Mouse (Mus musculus) erythroid progenitor cell, adult 5-6 weeks (primary cell): ENCODE data around the gene Sostdc1. TPM values are rescaled to one million over a fixed set of nuclear protein-coding genes. Genes with fewer than 3 reads are reported as not detected.

ENCODE experiments used
- ATAC-seq: replicated peaks from 2 replicates; pipeline ENCODE4 v1.8.0; 2016; ENCODE audit warnings: moderate number of reproducible peaks, mild to moderate bottlenecking, moderate TSS enrichment, inconsistent platforms; ENCODE audit not compliant: poor library complexity, low FRiP score, severe bottlenecking
- total RNA-seq, 2 experiments: library from RNA; stranded (forward) in 1 of 2; stranded (reverse) in 1 of 2; fragments of 150-400 nt in 1 of 2; fragments of 186-747, 209-891 nt in 1 of 2; gene quantifications; 2 replicates each; pipeline versions ENCODE4 v1.2.3 to v1.2.4; 2015 to 2017; ENCODE audit warnings: low replicate concordance in 2 of 2

The Sostdc1 gene
- total RNA-seq (2015; ENCODE audit: low replicate concordance) (not detected in 2 replicates), total RNA-seq (2017; ENCODE audit: low replicate concordance) (not detected in 2 replicates)

DNA sequence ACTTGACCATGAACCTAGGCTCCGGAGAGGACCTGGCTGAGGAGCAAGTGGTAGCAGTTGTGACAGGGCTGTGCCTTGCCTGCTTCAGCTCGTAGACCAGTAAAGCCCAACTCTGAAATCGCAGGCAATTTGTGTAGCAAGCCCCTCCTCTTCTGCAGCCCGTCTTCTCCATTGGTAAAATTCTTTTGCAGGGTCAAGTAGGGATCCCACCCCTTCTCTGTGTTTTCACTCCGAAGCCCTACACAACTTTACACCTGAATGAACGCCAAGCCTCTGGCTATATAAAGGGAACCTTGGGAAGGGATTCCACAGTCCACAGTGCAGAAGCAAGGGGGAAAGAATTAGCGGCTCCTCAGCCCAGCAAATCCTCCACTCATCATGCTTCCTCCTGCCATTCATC is at the start of gene Sostdc1:
Sostdc1 (plus strand) TSS at position 224 of the 400 bp plus-strand sequence.
- ATAC-seq, result no peak

DNA sequence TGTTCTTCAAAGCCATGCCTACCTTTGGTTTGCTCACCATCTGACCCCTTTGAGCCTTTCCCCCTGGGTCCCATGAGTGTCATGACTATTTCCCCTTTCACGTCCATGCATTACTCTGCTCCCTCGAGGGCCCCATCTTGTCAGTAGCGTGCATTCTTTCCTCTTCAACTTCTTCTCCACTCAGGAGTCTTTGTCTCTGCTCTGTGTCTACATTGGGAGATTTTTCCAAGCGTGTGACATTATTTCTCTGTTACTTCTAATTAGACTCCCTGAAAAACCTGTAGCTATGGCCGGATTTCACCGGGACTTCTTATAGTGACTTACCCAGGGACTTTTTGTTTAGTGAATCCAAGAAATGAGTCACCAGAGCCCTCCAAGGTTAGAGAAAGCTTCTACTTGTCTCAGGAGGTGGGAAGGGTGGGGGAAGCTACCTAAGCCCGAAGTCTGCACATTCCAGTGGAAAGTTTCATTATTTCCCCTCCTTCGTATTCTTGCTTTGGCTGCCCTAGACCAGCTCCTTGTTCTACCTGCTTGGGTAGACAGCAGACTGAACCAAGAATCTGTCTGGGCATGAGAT is 46.2 kb upstream of the Sostdc1 start:
- ATAC-seq, result no peak

DNA sequence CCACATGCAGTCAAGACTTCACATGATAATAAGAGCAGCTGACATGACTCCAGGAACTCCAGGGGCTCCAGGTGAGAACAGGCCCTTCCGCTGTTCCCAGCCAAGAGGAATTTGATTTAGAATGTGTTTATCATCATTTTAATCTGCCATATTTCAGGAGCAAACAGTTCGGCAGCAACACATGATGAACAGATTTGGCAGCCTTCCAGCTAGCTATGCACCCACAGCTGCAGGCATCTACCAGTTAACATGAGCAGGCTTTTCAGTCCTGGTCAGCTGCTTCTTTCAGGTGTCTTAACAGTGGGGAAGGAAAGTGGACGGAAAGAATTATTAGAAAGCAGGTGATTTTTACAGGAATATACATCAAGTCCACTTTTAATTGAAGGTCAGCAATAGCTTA is 39.1 kb upstream of the Sostdc1 start:
- ATAC-seq, result no peak

DNA sequence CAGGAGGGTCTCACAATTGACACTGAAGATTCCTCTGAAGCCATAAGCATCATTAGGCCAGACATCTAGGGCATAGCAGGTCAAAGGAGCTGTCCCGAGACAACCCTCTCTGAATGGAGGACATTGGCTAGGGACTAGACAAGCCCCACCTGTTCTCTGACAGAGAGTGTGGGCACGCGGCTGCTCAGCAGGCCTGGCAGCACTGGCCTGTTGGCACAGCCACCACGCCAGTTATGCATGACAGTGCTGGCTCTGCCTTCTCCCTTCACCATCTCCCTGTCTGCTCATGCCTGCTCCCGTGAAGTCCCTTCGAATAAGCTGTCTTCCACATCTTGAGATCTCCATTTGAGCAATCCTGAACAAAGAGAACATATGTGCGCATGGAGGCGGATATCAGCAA is 24.3 kb upstream of the Sostdc1 start:
- no peak for ATAC-seq

DNA sequence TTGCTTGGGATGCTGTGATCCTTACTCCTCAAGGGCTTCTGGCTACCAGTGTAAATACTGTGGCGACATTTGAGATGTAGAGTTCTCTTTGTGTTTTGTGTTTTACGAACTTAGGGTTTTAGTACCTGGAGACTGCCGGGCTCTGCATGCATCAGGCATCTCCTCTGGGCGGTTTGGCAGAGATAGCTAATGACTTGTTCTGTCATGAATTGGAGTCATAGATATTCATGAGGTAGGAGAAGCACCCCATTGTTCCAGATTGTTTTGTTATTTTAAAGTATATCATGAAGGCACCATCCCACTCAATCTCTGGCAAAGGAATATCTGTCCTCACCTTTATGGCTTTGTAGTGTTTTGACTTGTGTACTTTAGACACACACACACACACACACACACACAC is 23.5 kb upstream of the Sostdc1 start:
- ATAC-seq, result no peak

DNA sequence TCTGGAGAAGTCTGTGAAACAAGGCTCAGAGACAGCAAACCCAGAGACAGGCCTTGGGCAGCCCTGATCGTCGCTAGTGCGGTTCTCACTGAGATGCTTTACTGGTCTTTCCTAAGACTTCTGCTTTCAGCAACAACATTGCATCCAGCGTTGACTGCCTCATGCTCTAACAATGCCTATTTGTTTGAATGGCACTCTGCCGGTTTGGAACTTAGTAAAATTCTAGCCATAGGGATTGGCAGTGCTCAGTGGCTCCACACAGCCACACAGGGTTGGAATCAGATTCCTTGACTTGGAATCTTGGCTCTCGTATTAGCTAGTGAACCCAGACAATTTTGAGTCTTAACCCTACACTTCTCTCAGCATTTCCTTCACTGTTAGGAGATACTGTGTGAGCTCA is 22.6 kb upstream of the Sostdc1 start:
- no peak for ATAC-seq

DNA sequence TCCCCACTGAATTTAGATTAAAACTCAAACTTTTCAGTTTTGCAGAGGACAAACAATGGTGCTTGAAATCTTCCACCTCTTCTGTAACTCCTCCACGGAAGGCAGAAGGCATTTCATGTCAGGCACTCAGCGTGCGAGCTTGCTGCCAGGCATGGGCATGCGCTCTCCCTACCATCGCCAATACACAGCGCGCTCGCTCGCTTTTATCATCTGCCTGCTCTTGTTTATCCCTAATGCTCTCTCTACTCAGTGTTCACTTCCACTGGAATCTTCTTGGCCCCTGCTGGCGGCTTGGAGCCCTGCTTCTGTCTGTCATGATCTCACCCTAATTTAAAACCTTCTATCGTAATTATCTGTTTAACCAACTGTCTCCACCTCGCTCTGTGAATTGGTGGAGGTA is 11.6 kb upstream of the Sostdc1 start:
- no peak for ATAC-seq

DNA sequence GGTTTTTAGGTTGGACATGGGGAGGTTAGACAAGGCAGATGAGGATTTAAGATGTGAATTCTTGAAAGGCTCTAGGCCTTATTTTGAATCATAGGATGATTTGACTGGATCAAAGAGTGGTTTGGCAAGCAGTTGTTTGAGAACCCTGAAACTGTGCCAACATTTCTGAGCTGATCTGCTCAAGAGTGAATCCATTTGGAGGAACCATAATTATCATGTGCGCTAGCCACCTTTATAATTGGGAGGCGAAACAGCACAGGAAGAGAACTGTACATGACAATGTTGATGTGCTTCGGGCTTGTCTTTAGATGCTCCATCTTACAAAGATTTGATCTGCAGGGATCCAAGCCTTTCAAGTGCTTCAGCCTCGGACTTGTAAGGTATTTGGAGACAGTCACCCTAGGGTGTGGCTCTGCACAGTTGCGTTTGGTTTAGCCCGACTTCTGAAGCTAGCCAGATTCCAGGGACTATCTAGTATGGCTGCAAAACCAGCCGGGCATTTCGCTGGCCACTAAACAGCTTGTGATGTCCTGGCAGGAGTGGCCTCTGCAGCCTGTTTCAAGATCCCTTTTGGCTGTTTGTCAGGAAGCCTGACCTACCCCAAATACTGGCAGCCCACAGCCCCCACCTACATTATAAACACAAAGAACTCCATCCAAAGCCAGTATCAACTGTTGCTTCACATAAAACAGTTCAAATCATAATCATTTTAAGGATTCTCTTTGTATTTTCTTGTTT is 10.9 kb upstream of the Sostdc1 start:
- ATAC-seq, result no peak

DNA sequence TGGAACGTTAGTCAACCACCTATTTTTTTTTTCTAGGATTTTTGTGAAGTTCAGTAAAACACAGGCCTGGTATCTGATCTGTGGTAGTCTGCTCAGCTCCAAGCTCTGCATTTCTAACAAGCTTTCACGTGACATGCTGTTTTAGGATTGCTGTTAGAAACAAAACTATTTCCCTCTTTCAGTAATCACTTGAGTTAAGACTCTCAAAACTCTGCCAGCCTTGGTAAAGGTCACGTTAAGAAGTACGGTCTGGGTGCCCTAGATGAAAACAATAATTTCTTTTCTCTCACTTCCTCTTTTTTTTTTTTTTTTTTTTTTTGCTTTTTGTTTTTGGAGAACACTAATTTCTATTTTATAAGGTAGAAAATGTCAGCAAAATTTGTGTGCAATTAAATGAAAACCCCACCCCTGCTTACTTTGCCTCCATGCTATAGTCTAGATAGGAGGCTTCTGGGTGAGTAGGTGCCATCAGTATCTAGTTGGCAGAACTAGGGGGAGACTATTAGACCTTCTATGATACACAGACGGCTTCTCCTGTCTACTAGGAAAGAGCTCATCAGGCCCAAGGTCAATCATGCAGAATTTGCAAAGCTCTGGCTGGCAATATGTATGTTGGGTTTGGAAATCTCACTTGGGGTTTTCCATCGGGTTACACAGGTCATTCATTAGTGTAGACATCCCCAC is 5.1 kb upstream of the Sostdc1 start:
- no peak for ATAC-seq

DNA sequence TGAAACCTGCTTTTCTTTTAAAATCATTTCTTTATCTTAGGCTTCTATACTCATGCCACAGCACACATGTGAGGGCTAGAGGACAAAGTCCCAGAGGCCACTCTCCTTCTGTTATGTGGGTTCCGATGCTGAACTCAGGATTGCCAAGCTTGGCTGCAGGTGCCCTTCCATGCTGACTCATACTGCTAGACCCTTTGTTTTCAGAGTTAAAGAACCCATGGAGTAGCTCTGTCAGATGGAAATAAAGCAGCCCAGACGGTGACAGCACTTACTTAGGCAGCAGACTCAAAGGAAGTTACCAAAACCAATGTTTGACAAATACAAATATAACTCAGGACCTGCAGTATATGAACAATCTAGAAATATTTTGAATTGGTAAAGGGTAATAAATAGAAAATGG is 924 bp upstream of the Sostdc1 start:
- no peak for ATAC-seq

DNA sequence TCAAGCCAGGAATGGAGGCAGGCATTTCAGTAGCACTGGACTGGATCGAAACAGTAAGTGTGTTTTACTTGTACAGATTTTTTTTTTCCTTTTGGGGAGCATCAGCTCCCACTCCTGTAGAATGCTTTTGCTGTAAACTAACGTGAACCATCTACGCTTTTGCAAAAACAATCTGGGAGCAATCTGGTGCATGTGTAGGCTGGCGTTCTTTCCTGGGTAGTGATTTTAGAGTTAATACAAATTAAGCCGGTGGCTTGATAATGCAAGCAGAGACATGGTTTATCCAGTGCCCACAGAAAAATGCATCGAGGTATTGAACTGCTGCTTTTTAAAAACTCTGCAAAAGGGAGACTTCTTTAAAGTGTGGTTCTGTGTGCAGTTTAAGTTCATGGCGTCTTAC is 507 bp downstream of the Sostdc1 start:
- ATAC-seq, result no peak

DNA sequence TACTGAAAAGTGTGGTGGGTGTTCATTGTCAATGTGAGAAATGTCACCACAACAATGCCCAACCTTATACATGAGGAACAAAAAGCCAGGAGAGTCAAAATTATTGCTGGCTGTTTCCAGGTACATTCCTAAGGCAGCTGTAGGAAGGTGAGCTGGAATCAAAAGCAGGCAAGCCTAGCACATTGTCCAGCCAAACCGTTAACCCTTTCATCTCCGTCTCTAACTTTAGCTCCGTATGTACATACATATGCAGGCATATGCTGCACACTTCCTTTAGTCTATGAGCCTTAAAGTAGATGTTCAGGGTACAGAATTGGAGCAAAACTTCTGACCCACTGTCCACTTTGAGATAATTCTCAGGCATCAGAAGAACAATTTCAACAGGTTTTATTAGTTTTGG is 1.6 kb downstream of the Sostdc1 start:
- ATAC-seq, result no peak

DNA sequence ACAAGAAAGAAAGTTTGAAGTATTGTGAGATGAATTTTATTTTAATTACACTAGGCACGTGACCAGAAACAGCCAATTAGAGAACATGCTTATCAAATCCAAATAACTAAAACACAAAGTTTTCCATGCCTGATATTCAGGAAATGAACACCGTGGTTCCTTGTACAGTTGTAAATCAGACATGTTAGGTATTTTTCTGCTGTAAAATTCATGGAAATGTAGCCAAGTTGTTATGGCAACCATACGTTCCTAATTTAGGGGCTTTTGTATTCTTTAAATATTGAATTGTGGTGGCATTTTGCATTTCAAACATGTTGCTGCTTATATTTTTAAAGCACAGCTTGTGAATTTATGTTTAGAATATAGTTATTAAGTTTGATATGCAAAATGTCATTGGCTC is 2.1 kb downstream of the Sostdc1 start:
- ATAC-seq, result no peak

DNA sequence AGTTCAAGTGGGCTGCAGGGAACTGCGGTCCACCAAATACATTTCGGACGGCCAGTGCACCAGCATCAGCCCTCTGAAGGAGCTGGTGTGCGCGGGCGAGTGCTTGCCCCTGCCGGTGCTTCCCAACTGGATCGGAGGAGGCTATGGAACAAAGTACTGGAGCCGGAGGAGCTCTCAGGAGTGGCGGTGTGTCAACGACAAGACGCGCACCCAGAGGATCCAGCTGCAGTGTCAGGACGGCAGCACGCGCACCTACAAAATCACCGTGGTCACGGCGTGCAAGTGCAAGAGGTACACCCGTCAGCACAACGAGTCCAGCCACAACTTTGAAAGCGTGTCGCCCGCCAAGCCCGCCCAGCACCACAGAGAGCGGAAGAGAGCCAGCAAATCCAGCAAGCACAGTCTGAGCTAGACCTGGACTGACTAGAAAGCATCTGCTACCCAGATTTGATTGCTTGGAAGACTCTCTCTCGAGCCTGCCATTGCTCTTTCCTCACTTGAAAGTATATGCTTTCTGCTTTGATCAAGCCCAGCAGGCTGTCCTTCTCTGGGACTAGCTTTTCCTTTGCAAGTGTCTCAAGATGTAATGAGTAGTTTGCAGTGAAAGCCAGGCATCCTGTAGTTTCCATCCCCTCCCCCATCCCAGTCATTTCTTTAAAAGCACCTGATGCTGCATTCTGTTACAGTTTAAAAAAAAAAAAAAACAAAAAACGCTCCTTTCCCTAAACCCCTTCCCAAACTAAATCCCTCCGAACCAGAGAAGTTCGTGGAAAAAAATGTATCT is 3.3 kb downstream of the Sostdc1 start:
- no peak for ATAC-seq

DNA sequence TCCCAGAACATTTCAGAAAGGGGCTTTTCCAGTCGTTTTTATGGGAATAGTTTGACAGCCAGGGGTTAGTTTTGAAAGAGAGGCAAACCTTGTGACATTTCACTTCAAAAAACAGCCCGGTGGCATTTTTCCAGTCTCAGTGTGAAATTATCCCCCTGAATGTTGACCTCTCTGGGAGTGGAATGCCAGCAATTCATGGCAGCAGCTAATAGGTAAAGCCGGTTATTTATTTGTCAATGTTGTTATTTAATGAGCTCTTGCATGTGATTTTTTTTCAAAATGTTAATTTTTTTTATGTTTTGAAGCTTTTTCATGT is 3.8 kb downstream of the Sostdc1 start:
- no peak for ATAC-seq

DNA sequence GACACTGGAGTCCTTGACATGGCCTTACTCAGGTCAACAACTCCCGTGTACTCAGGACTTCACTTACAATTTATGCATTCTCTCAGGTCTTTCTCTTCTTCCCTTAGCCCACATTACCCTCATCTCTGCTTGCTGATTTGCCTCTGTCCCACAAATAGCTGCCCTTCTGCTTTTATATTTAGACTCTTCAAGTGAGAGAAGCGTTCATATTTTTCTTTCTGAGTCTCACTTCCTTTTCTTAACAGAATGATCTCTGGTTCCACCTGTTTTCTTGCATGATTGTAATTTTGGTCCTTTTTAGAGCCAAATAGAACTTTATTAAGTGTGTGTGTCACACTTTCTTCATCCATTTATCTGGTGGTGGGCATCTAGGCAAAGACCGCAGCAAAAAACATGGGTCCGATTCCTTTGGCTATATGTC is 12.2 kb downstream of the Sostdc1 start:
- ATAC-seq, result no peak

DNA sequence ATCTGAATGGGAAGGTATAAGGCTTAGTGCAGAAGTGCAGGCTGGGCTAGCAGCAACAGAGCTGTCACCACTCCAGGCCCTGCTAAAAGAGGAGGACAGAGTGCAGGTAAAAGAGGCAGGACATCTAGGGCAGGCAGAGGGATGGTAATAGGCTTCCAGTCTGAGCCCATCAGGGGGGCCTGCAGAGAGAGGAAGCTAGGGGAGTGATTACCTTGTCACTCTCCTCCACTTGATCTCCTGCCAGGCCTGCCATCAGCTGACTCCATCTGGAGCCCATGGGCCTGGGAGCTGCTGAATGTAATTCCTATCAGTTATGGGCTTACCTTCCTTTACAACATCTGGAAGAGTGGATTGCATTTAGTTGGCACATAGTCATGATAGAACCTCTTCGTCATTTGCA is 18.7 kb downstream of the Sostdc1 start:
- ATAC-seq, result no peak

DNA sequence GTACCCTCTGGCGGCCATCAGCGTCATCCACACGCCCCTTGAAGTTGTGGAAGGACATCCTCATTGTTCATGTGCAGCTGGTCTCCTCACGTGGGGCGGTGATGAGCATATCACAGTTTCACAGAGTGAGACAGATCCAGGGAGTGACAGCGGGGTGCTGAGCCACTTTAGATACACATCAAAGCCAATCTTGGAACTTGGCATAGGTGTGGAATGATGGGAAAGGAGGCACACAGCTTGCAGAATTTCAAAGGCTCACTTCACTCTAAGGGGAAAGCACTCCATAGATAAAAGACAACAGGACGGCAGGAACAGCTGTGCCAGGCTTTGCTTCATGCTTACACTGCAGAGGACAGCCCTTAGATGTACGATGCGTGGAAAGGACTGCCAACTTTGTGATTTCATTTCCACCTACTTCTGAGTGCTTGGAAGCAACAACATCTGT is 19.9 kb downstream of the Sostdc1 start:
- ATAC-seq, result no peak

DNA sequence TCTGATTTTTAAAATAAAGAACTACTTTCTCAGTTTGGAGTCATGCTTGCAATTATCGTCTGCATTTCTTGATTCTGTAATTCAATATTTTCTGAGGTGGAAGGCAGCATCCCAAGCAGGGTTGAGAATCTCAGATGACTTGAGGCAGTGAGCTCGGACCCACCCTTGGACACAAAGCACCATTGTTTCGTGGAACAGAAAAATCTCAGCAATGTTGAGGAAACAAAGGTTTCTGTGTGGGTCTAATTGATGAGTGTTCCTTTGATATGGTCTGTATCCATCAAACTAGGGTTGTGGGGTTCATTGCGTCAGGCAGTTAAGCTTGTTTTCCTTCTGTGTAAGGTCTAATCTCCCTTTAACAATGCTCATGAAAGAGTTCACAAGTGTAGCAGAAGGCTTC is 30.2 kb downstream of the Sostdc1 start:
- ATAC-seq, result no peak

DNA sequence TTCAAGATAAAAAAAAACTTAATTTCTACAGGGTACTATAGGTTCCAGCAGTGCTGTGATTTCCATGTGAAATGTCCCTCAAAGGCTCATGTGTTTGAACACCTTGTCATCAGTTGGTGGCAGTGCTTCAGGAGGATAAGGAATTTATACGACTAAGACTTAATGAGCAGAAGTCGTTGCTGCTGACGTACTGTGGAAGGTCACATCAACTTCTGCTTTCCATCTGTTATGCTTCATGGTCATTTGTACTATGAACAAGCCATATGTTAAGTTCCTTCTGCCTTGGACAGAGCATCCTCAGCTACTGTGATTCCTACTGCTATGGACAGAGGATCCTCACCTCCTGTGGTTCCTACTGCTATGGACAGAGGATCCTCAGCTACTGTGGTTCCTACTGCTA is 46.1 kb downstream of the Sostdc1 start:
- no peak for ATAC-seq

DNA sequence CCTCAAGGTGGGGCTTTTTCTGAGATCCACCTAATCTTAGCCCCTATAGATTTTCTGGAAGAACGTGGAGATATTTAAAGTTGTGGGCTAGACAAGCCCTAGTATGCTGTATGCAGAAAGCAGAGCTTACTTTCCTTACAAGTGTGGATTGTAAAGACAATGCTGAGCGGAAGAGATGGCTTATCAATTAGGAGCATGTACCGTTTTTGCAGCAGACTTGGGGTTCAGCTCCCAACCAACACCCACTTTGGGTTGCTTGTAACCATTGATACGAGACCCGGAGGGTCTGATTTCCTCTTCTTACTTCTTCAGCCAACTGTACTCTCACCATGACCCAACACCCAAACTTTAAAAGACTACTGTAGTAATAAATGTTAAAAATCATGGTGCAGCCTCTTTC is 46.8 kb downstream of the Sostdc1 start:
- ATAC-seq, result no peak
